Mouse (Mus musculus) kidney, postnatal 14 days (tissue): ENCODE results near the gene Wdr1.
"Not testable (repeated sequence)": the region's sequence is repeated elsewhere in the genome, so short reads cannot be mapped to it uniquely, and the experiment has no call there.

ENCODE experiments used
- DNase-seq: peaks from one replicate; pipeline ENCODE4 v3.0.0; 2022; ENCODE audit warnings: mixed read lengths

Wdr1 gene

GRCm38 (mm10) chr5:38563121-38563520 lies at the start of gene Wdr1:
Wdr1 (minus strand) TSS chr5:38563221.
- no peak for DNase-seq

GRCm38 (mm10) chr5:38611118-38611517 lies 48.1 kb upstream of the Wdr1 start:
- DNase-seq = no peak

GRCm38 (mm10) chr5:38608219-38608618 lies 45.2 kb upstream of the Wdr1 start:
- DNase-seq = not testable (repeated sequence)

GRCm38 (mm10) chr5:38598647-38599304 lies 35.8 kb upstream of the Wdr1 start:
- no peak for DNase-seq

GRCm38 (mm10) chr5:38588924-38589323 lies 25.9 kb upstream of the Wdr1 start:
- DNase-seq = no peak

- no peak for DNase-seq
Measured at GRCm38 (mm10) chr5:38585450-38585849, 22.4 kb upstream of the Wdr1 start.

GRCm38 (mm10) chr5:38583026-38583425 lies 20.0 kb upstream of the Wdr1 start:
- no peak for DNase-seq

GRCm38 (mm10) chr5:38580703-38581102 lies 17.7 kb upstream of the Wdr1 start:
- peak; percentile 27 for DNase-seq

GRCm38 (mm10) chr5:38570876-38571275 lies 7.9 kb upstream of the Wdr1 start:
- DNase-seq = no peak

- DNase-seq = no peak
Measured at GRCm38 (mm10) chr5:38568652-38569051, 5.6 kb upstream of the Wdr1 start.

- DNase-seq = no peak
Measured at GRCm38 (mm10) chr5:38564831-38565230, 1.8 kb upstream of the Wdr1 start.

GRCm38 (mm10) chr5:38561426-38562024 lies 1.5 kb downstream of the Wdr1 start:
- DNase-seq = peak; percentile 100

- peak; percentile 76 for DNase-seq
Measured at GRCm38 (mm10) chr5:38560586-38561425, 2.2 kb downstream of the Wdr1 start.

- DNase-seq = no peak
Measured at GRCm38 (mm10) chr5:38558831-38559230, 4.2 kb downstream of the Wdr1 start.

- DNase-seq = no peak
Measured at GRCm38 (mm10) chr5:38557811-38558210, 5.2 kb downstream of the Wdr1 start.

- DNase-seq = no peak
Measured at GRCm38 (mm10) chr5:38556406-38556805, 6.6 kb downstream of the Wdr1 start.

- no peak for DNase-seq
Measured at GRCm38 (mm10) chr5:38553953-38554352, 9.1 kb downstream of the Wdr1 start.

GRCm38 (mm10) chr5:38553491-38553890 lies 9.5 kb downstream of the Wdr1 start:
- no peak for DNase-seq

GRCm38 (mm10) chr5:38552615-38553014 lies 10.4 kb downstream of the Wdr1 start:
- no peak for DNase-seq

GRCm38 (mm10) chr5:38550221-38550768 lies 12.7 kb downstream of the Wdr1 start:
- no peak for DNase-seq

GRCm38 (mm10) chr5:38549461-38549909 lies 13.5 kb downstream of the Wdr1 start:
- DNase-seq = peak; percentile 29

- no peak for DNase-seq
Measured at GRCm38 (mm10) chr5:38547375-38547774, 15.6 kb downstream of the Wdr1 start.
